Mouse (Mus musculus) heart, embryonic 16.5 days (tissue): ENCODE results near the gene Rtel1. TPM values are rescaled to one million over a fixed set of nuclear protein-coding genes. Genes with fewer than 3 reads are reported as not detected.
A peak's percentile ranks its signal among the peaks of the same experiment; 100 is the strongest.

Experiments used
- ATAC-seq: fragments of 200-750 bp; cut with Nextera tagmentation; replicated peaks from 2 replicates; pipeline ENCODE4 v1.8.0; 2017; ENCODE audit warnings: moderate number of reproducible peaks; ENCODE audit not compliant: insufficient read depth, low FRiP score; ENCODE audit errors: extremely low read depth
- H3K27ac ChIP-seq: fragments of 300-500 bp; sonication (generic); 2 replicates; pipeline ENCODE4 v1.5.1; 2014; ENCODE audit warnings: mild to moderate bottlenecking, low read length, control low read depth, moderate library complexity
- H3K27me3 ChIP-seq: fragments of 300-500 bp; sonication (generic); 2 replicates; pipeline ENCODE4 v1.6.1; 2014; ENCODE audit warnings: low read length, mixed read lengths; ENCODE audit not compliant: control insufficient read depth, insufficient read depth
- H3K36me3 ChIP-seq: fragments of 300-500 bp; sonication (generic); 2 replicates; pipeline ENCODE4 v1.6.1; 2014; ENCODE audit not compliant: control insufficient read depth, insufficient read depth
- H3K4me1 ChIP-seq: fragments of 300-500 bp; sonication (generic); 2 replicates; pipeline ENCODE4 v1.6.1; 2014; ENCODE audit warnings: low read length, mixed read lengths; ENCODE audit not compliant: control insufficient read depth, insufficient read depth
- H3K4me2 ChIP-seq: fragments of 300-500 bp; sonication (generic); 2 replicates; pipeline ENCODE4 v1.6.1; 2014; ENCODE audit warnings: low read depth, mild to moderate bottlenecking, control low read depth, low read length
- H3K4me3 ChIP-seq: fragments of 300-500 bp; sonication (generic); 2 replicates; pipeline ENCODE4 v1.5.1; 2014; ENCODE audit warnings: mild to moderate bottlenecking, control low read depth, low read length
- H3K9ac ChIP-seq: fragments of 300-500 bp; sonication (generic); 2 replicates; pipeline ENCODE4 v1.6.1; 2014; ENCODE audit warnings: low read length, control low read depth
- H3K9me3 ChIP-seq: fragments of 300-500 bp; sonication (generic); replicated peaks from 2 replicates; pipeline ENCODE4 v1.6.1; 2016; ENCODE audit warnings: low read length; ENCODE audit not compliant: control insufficient read depth
- WGBS: fragments of 180-500 bp; shearing (Covaris S2); extraction: QIAGEN DNeasy Blood & Tissue Kit; methylation state at CpG from one replicate; pipeline ENCODE4 v1.1.7; 2014; 5-methylcytosine and 5-hydroxymethylcytosine counted together
- polyA plus RNA-seq: library from polyadenylated mRNA; unstranded; fragments of >200 nt; fragmentation: Nextera tagmentation; extraction: Ambion mirVana; gene quantifications from 2 replicates; pipeline ENCODE4 v1.2.1, GENCODE M21; 2015

The Rtel1 gene
- polyA plus RNA-seq, 1 experiment from 2014 or later: 23.8 TPM

DNA sequence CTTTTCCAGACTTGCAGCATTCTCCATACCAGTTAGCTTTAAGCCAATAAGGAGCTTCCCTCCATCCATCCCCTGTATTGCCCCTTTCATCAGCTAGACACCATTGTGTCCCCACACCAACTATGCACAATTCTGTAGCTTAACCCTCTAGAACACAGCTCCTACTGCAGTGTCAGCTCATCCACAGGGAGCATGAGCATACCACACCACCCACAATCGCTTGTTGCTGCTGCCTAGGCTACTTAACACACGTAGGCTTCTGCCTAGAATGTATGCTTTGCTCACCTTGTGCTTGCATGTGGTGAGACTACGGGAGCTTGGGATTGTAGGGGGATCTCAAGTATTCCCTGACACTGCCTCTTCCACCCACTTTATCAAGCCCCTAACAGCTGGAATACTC lies 37.2 kb downstream of the Rtel1 start:
- peaks cover 45% of the 10 kb centered on the region for H3K36me3 ChIP-seq
- H3K9me3 ChIP-seq: no peaks in the 10 kb centered on the region
- no peak overlapping the region for H3K4me2 ChIP-seq
- no peaks in the 10 kb centered on the region for H3K4me1 ChIP-seq
- ATAC-seq: no peak
- 71% methylated on average over 3 of the region's 3 CpGs for WGBS
- H3K27me3 ChIP-seq: no peaks in the 10 kb centered on the region
- no peak overlapping the region for H3K27ac ChIP-seq
- no peak overlapping the region for H3K9ac ChIP-seq
- no peak overlapping the region for H3K4me3 ChIP-seq

DNA sequence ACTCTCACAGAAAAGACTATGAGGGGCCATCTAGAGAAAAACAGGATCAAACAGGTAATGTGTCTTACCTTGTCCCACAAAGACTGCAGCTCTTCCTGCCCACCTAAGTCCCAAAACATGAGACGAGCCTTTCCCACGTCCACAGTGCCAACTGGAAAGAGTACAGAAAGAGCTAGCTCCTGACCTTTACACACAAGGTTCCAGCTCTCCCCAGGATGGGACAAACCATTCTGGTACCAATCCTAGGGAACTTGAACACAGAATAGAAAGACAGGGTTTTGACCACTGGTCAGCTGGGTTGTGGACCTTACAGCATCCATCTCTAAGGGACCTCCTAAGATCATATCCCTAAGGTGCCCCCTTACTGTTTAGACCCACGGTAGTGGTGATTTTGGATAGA lies 44.4 kb downstream of the Rtel1 start:
- peaks cover 31% of the 10 kb centered on the region for H3K36me3 ChIP-seq
- H3K9me3 ChIP-seq: no peaks in the 10 kb centered on the region
- no peaks in the 10 kb centered on the region for H3K27me3 ChIP-seq
- H3K9ac ChIP-seq: peak overlapping the region; percentile 98
- peak overlapping the region; percentile 98 for H3K4me2 ChIP-seq
- peak overlapping the region; percentile 95 for H3K4me3 ChIP-seq
- H3K4me1 ChIP-seq: peaks cover 33% of the 10 kb centered on the region
- H3K27ac ChIP-seq: no peak overlapping the region
- 89% methylated on average over 3 of the region's 3 CpGs for WGBS
- ATAC-seq: no peak

DNA sequence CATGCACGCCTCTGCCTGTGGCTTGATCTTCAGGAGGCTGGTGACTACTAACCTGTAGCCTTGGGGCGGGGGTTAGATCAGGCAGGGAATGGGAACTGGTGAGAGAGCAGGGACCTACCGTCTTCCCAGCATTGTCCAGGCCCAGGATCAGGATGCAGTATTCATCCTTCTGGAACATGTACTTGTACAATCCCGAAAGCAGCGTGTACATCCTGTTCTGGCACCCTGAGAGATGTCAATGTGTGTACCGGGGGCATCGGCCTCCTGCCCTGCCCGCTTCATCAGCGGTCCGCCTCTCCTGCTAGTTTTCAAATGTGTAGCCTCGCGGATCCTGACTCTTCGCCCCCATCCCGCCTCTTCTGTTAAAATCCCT lies 44.9 kb downstream of the Rtel1 start:
- H3K4me1 ChIP-seq: peaks cover 33% of the 10 kb centered on the region
- H3K9ac ChIP-seq: peak overlapping the region; percentile 98
- 7% methylated on average over 14 of the region's 14 CpGs for whole genome bisulfite sequencing
- H3K9me3 ChIP-seq: no peaks in the 10 kb centered on the region
- no peaks in the 10 kb centered on the region for H3K27me3 ChIP-seq
- peak overlapping the region; percentile 95 for H3K27ac ChIP-seq
- no peak for ATAC-seq
- peak overlapping the region; percentile 98 for H3K4me2 ChIP-seq
- peak overlapping the region; percentile 95 for H3K4me3 ChIP-seq
- peaks cover 28% of the 10 kb centered on the region for H3K36me3 ChIP-seq

DNA sequence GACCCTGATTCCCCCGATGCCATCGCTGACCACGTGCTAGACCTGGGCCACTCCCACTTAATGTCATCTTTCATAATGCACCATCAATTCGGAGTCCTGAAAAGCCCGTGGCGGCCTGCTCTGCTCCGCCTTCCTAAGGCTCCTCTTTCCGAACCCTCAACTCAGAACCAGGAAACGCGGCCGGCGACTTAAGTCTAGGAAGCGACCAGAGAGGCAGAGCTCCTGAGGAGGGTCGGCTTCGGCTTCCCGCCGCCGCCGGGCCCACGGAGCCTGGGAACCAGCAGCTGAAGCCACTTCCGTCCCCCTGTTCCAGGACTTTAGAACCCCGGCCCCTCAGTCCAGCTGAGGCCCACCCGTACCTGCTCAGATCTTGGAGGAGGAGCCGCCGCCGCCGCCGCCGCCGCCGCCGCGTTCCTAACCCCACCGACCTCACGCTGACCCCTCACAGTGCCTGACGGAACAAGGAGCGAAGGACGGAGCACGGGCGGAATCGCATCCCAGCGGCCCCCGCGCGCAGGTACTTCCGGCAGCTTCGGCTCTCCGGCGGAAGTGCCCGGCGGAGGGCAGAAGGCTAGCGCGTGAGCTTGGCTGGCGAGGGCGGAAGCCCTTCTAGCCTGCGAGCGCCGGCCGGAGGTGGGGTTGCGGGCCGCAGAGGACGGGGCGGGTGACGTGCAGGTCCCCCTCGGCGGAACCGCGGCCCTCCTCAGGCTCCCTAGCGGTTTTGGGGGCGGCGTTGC lies 45.5 kb downstream of the Rtel1 start, which contains the start of the genes Zgpat and Arfrp1:
Gene Zgpat, plus strand, starts transcription at position 69 of the 737 bp plus-strand sequence.
Gene Arfrp1, minus strand, starts transcription at position 545 of the 737 bp plus-strand sequence.
- Histone ChIP-seq H3K27me3 (no peaks in the 10 kb centered on the region), H3K4me2 (peak within 1 kb of the TSS; percentile 98), H3K4me1 (peaks cover 33% of the 10 kb centered on the region), H3K4me3 (peak within 1 kb of the TSS; percentile 95), H3K9me3 (0 out of 2 replicates have a peak, but pooled peaks cover 2% of the 10 kb centered on the region), H3K36me3 (peaks cover 26% of the 10 kb centered on the region), H3K9ac (peak within 1 kb of the TSS; percentile 98), H3K27ac (peak within 1 kb of the TSS; percentile 95)
- WGBS: under 1% methylated on average over 67 of the region's 71 CpGs
- ATAC-seq: peak; percentile 89

DNA sequence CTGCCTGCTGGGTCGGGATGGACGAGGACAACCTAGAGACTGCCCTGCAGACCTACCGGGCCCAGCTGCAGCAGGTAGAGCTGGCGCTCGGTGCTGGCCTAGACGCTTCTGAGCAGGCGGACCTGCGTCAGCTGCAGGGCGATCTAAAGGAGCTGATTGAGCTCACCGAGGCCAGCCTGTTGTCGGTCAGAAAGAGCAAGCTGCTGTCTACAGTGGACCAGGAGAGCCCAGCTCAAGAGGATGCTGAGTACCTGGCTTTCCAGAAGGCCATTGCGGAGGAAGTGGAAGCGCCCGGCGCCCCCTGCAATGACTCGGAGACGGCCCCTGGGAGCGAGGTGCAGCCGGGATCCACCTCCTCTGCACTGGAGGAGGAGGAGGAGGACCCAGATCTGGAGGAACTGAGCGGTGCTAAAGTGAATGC lies 46.1 kb downstream of the Rtel1 start:
- WGBS: 0% methylated on average over 20 of the region's 20 CpGs

DNA sequence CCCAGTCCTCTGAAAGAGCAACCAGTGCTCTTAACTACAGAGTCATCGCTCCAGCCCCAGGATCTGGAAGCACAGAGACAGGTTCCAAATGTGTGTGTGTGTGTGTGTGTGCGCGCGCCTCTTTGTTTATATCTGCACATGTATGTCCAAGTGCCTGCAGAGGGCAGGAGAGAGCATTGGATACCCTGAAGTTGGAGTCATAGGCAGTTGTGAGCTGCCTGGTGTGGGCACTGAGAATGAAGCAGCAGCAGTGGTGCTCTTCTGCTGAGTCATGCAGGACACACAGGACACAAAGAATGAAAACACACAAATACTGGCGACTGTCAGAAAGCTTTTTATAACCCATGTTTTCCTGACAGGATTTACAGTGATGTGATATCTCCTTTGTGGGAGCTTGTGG lies 50.5 kb downstream of the Rtel1 start:
- Histone ChIP-seq H3K4me1 (peaks cover 22% of the 10 kb centered on the region), H3K4me3 (no peak overlapping the region), H3K9ac (no peak overlapping the region), H3K27me3 (no peaks in the 10 kb centered on the region), H3K27ac (no peak overlapping the region), H3K36me3 (peaks cover 17% of the 10 kb centered on the region), H3K9me3 (0 out of 2 replicates have a peak, but pooled peaks cover 3% of the 10 kb centered on the region), H3K4me2 (no peak overlapping the region)
- no peak for ATAC-seq
- WGBS: 88% methylated on average over 5 of the region's 5 CpGs

More for the DNA sequence above, 46.1 kb downstream of the Rtel1 start:
- H3K9ac ChIP-seq: peak overlapping the region; percentile 98
- H3K4me2 ChIP-seq: peak overlapping the region; percentile 98
- H3K27me3 ChIP-seq: no peaks in the 10 kb centered on the region
- peaks cover 33% of the 10 kb centered on the region for H3K4me1 ChIP-seq
- peak overlapping the region; percentile 95 for H3K4me3 ChIP-seq
- peak; percentile 38; the same call in 1 of the 2 replicates for ATAC-seq
- H3K27ac ChIP-seq: peak overlapping the region; percentile 95
- H3K9me3 ChIP-seq: 0 out of 2 replicates have a peak, but pooled peaks cover 3% of the 10 kb centered on the region
- peaks cover 24% of the 10 kb centered on the region for H3K36me3 ChIP-seq

DNA sequence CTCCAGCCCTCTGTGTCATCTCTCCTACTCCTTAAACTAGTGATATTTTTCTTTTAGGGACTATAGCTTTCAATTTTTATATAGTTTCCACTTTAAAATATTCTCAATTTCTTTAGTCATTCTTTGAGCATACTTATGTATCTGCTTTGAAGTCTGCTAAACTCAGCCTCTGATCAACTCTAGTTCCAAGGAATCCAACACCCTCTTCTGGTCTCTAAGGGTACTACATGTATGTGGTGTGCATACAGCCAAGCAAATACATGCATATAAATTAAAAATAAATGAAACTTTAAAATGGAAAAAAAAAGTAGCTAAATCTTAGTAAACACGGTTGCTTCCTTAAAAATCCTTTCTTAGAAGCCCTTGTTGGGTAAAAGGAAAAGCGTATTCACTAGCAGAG lies 56.2 kb downstream of the Rtel1 start:
- Histone ChIP-seq H3K4me1 (no peaks in the 10 kb centered on the region), H3K36me3 (peaks cover 21% of the 10 kb centered on the region), H3K9me3 (no peaks in the 10 kb centered on the region), H3K27ac (no peak overlapping the region), H3K4me3 (no peak overlapping the region), H3K27me3 (no peaks in the 10 kb centered on the region), H3K4me2 (no peak overlapping the region), H3K9ac (no peak overlapping the region)
- no peak for ATAC-seq
- 85% methylated on average over 2 of the region's 2 CpGs for WGBS

DNA sequence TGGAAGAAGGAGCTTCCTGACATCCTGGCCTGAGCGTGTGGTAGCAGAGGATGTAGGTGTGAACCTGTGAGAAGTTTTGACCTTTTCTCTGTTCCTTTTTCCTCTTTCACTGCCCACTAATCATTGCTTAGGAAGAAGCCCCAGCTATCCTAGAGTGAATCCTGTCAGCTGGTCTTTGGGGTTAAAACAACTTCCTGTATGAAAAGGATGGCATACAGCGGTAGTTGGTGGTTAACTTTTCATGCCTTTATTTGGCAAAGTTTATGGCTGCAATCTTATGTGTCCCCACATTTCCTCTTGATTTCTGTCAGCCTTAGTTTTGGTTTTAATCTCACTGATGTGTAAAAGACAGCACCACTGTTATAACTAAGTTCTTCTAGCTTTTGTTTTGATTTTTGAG lies 57.7 kb downstream of the Rtel1 start:
- peaks cover 22% of the 10 kb centered on the region for H3K36me3 ChIP-seq
- no peak overlapping the region for H3K9ac ChIP-seq
- H3K9me3 ChIP-seq: no peaks in the 10 kb centered on the region
- no peak overlapping the region for H3K4me2 ChIP-seq
- H3K27me3 ChIP-seq: no peaks in the 10 kb centered on the region
- H3K27ac ChIP-seq: no peak overlapping the region
- no peak overlapping the region for H3K4me3 ChIP-seq
- H3K4me1 ChIP-seq: no peaks in the 10 kb centered on the region
- no peak for ATAC-seq
- 64% methylated on average over 2 of the region's 2 CpGs for WGBS

DNA sequence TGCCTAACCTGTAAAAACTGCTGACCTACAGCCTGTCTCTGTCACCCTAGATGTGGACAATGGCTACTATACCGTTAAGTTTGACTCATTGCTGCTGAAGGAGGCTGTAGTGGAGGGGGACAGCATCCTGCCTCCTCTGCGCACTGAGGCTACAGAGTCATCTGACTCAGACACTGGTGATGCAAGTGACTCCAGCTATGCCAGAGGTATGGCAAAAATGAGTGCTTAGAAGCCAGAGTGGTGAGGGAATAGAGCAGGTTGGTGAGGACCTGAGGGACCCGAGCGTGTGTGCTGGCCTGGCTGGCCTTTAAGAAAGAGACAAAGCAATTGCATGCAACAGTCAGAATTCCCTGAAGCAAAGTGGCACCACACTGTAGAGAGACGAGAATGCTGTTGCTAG lies 59.2 kb downstream of the Rtel1 start:
- Histone ChIP-seq H3K27me3 (no peaks in the 10 kb centered on the region), H3K4me2 (no peak overlapping the region), H3K4me1 (no peaks in the 10 kb centered on the region), H3K36me3 (peaks cover 35% of the 10 kb centered on the region), H3K4me3 (no peak overlapping the region), H3K27ac (no peak overlapping the region), H3K9ac (no peak overlapping the region), H3K9me3 (no peaks in the 10 kb centered on the region)
- no peak for ATAC-seq
- 88% methylated on average over 5 of the region's 5 CpGs for WGBS
